Mouse (Mus musculus): ENCODE measurements around the gene Lilra5.
"Not testable (repeated sequence)": the region's sequence is repeated elsewhere in the genome, so short reads cannot be mapped to it uniquely, and the experiment has no call there.

The Lilra5 gene

DNA sequence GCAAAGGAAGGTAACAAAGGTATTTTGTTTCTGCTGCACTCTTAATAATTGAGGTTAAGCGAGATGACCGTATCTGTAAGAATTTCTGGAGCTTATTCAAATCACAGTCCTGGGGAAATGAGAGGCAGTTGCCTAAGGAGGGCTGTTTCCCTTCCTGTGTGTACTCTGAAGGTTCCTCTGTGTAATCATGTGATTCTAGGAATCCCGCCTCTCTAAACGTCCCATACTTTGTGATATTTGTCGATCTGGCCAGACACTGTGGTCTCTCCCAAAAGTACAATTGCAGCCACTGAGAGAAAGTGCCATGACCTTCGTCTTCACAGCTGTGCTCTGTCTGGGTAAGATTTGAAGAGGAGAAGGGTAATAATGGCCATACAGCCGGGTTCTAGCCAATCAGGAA, at the start of gene Lilra5:
Gene Lilra5 (plus strand): TSS at position 301 of the 400 bp plus-strand sequence.
- DNase-seq = no peak

DNA sequence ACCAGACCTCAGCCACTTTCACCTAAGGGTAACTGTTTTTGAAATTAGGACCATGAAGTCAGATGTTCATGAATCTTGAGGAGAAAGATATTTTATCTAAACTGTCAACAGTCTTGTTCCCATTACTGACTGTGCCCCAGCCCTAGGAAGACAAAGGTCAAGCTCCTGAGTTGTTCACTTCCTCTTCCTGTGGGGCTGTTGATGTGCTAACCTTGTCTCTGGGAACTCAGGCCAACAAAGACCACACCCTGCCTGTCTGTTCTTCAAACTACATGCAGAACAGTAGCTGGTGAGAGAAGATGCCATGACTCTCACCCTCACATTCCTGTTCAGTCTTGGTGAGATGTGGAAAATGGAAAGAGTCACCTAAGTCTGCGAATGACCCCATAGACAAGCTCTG, 30.4 kb upstream of the Lilra5 start:
- DNase-seq = no peak

DNA sequence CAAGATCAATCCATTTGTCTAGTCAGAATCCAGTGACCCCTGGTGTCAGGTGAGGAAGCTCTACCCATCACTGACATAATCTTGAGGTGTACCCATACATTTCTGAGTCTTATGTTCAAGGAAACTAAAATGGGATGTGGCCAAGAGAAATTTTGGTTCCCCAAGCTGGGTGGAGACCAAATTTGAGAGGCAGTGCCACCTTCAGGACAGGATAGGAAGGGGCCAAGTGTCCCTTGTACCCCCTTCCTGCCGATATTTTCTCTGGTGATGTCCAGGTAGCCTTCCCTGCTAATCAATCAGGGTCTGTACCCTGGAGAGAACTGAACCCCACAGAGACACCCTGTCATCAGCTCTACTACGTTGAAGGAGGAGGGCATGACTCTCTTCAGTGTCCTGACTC, 28.9 kb upstream of the Lilra5 start:
- DNase-seq = no peak

DNA sequence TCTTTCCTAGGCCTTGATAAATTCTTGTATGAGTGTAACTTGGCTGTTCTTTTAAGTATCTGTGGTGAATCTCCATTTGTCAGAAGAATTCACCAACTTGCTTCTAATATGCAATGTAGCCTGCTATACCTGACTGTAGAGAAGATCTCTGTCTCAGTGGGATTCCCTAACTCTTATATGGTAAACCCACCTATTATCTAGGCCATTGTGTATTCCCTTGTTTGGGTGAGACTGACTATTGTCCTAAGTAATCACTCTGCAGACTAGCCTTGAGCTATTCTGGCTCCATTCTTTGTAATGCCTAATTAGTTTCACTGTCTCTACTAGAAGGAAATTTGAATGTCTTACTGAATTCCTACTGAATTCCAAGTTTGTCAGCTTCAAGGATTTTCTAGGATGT, 24.1 kb upstream of the Lilra5 start:
- DNase-seq = not testable (repeated sequence)

GRCm38 (mm10) chr7:4215396-4215795, 22.2 kb upstream of the Lilra5 start:
- DNase-seq = no peak

DNA sequence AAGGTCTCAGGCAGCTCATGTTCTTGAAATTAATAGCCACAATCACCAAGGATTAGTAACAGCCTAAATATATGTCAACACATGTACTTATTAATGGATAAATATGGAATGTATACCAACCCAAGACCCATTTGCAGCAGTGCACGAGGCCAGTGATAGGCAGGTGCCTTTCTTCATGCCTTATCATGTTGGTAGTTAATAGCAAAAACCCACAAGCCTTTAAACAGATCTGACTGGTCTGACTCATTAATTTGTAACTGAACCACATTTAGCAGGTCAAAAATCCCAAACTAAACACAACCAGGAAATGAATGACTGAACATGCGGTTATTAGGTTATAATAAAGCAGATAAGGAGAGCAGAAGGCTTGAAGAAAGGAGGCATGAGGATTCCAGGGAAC, 21.7 kb upstream of the Lilra5 start:
- no peak for DNase-seq

DNA sequence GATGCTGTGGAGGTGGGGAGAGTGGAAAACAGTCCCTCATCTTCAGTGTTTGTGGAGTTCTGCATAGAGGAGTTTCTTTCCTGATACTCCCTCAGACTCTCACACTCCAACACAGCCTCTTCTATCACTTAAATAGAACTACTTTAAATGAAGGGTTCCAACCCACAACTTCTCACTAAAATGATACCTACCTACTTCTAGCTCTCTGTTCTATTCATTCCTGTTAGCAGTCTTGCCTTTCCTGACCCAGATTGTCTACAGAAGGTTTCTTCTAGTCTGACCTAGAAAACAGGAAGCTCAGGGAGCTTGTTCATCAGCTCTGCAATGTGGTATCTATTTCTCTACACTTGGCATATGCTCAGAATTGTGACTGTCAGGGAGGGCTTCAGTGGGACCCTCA, 2.0 kb upstream of the Lilra5 start:
- no peak for DNase-seq

- no peak for DNase-seq
Observed at GRCm38 (mm10) chr7:4239038-4239721, 1.6 kb downstream of the Lilra5 start.

- not testable (repeated sequence) for DNase-seq
Observed at GRCm38 (mm10) chr7:4251211-4251610, 13.7 kb downstream of the Lilra5 start.

- not testable (repeated sequence) for DNase-seq
Observed at GRCm38 (mm10) chr7:4256060-4256459, 18.5 kb downstream of the Lilra5 start.

- not testable (repeated sequence) for DNase-seq
Observed at GRCm38 (mm10) chr7:4260521-4260920, 23.0 kb downstream of the Lilra5 start.

GRCm38 (mm10) chr7:4272106-4272505, 34.6 kb downstream of the Lilra5 start:
- DNase-seq = not testable (repeated sequence)

GRCm38 (mm10) chr7:4273874-4274273, 36.3 kb downstream of the Lilra5 start:
- DNase-seq = not testable (repeated sequence)

DNA sequence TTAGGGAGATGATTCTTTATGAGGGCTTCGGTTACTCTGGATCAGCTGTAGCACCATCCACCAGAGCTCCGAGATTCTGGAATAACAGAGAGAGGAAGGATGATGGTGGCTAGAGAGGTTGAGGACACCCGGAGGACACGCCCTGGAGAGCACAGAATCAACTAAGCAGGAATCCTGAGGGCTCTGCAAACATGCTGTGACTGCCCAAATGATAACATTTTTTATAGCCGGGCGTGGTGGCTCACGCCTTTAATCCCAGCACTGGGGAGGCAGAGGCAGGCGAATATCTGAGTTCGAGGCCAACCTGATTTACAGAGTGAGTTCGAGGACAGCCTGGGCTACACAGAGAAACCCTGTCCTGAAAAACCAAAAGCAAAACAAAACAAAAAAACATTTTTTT, 37.9 kb downstream of the Lilra5 start:
- DNase-seq = not testable (repeated sequence)

- DNase-seq = no peak
Observed at GRCm38 (mm10) chr7:4292638-4293037, 55.1 kb downstream of the Lilra5 start.

Measured in cerebellum, postnatal 14 days (tissue).